Mouse (Mus musculus) lung, postnatal 0 days (tissue): ENCODE measurements around the gene Ptpn12.

Source experiments
- CTCF ChIP-seq: IDR thresholded peaks from 2 replicates; pipeline ENCODE4 v1.5.1; 2016; ENCODE audit warnings: antibody characterized with exemption, mild to moderate bottlenecking
- EP300 ChIP-seq: IDR thresholded peaks from 2 replicates; pipeline ENCODE4 v1.6.1; 2016; ENCODE audit warnings: antibody characterized with exemption, mild to moderate bottlenecking, control low read depth

- TF ChIP-seq CTCF = no peak
- TF ChIP-seq EP300 = no peak; the same call in 1 of the 2 replicates
These were observed 105.2 kb downstream of the Ptpn12 start for GRCm38 (mm10) chr5:20950516-20950854.
